Mouse (Mus musculus) 3T3-L1 (cell line): Measurements from ENCODE around the gene Rnaset2b.
"Not testable (repeated sequence)": the region's sequence is repeated elsewhere in the genome, so short reads cannot be mapped to it uniquely, and the experiment has no call there.

Experiments
- DNase-seq: peaks from one replicate; pipeline ENCODE4 v3.0.0-alpha.2; 2015; ENCODE audit warnings: low read depth, low spot score

Gene Rnaset2b

DNA sequence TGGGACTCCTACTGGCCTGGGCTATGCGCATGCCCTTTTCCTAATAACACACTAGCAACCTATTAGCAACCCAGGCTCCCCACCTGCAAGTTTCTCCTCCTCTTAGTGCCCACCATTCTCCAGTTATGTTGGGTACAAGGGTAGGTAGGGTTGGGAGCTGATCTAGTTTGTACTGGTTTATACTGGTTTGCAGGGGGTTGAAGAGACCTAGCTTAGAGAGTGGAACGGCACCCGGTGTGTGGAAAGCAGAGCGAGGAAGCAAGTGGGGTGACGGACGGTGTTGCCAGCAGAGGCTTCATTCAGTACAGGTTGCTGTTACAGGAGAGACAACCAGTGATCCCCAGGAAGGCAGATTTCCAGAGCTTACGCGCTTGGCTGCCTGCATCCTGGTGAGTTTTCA lies at the start of gene Rnaset2b:
Gene Rnaset2b (plus strand): TSS at position 301 of the 400 bp plus-strand sequence.
- DNase-seq = not testable (repeated sequence)

DNA sequence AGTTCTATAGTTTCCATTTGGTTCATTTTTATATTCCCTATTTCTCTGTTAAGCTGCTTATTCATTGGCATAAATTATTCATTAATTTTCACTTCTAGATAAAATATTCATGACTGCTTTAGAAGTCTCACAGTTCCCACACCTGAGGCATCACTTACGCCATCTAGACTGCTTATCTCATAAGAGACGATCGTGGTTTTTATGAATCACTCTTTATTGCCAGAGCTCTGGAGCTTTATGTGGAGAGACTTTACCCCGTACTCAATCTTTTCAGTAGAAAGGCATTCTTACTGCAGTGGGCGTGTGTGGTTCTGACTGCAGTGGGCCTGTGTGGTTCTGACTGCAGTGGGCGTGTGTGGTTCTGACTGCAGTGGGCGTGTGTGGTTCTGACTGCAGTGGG lies 38.8 kb upstream of the Rnaset2b start:
- not testable (repeated sequence) for DNase-seq

DNA sequence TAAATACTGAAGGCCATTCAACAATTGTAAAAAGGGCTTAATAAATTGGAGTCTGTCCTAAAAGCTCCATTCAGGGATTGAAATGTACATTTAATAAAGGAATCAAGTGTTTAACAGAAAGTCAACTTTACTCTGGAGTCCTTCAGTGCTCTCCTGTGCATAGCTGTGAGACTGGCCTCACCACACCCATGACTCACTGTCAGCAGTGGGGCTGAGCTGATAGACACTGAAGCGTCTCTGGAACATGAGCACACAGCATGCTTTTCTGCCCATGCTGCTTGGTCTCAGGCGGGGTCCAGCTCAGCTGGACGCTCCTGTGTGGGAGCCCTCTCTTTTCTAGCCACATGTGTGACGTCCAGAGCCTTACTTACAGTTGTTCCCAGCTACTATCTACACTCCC lies 27.9 kb upstream of the Rnaset2b start:
- not testable (repeated sequence) for DNase-seq

DNA sequence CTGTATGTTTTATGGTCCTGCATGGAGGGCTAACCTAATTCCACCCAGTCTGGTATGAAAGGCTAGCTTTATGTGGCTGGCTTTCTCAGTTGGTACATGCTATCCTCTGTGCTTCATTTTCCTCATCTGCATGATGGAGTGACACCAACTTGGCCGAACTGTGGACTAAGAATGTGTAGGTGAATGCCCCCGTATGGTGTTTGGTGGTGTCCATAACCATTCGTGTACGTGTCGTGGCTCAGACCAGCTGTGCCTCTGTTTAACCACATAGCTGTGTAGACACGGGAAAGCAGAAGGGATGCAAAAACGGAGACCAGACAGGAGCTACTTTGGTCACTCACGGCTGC lies 22.8 kb upstream of the Rnaset2b start:
- DNase-seq = not testable (repeated sequence)

DNA sequence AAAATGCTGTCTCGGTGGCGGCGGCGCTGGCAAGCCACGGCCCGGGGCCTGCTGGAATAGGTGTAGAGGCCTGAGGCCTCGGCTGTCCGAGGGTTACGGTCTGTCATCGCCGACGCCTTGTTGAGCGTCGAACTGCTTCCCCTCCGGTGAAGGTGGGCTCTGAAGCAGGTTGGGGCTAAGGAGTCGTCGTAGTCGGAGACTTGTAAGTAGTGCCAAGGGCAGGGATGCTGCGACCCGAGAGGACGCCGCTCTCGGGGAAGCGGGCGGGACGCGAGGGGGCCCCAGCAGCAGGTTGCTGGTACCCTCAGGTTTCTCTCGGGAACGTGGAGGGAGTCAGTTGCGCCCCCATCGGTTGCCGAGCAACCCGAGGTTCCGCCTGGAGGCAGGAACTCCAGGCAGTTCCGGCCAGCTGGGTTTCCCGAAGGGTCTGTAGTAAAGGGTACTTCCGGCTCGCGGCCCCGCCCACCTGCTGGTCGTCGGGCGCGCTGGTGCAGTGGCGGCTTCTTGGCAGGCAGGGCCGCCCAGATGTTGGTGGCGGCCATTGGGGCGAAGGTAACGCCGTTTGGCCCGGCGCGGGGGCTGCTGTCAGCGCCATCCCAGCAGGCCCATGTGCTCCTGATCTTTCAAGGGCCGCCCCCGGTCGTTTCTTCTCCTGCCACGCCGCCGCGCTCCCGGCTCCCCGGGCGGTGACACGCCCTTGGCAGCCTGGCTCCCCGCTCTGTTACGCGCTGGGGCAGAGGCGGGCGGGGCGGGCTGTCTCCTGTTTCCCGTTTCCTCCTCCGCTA lies 22.3 kb upstream of the Rnaset2b start, which contains the start of gene Rsph3b:
Gene Rsph3b (minus strand): TSS at position 699 of the 785 bp plus-strand sequence.
- DNase-seq = peak; percentile 75

DNA sequence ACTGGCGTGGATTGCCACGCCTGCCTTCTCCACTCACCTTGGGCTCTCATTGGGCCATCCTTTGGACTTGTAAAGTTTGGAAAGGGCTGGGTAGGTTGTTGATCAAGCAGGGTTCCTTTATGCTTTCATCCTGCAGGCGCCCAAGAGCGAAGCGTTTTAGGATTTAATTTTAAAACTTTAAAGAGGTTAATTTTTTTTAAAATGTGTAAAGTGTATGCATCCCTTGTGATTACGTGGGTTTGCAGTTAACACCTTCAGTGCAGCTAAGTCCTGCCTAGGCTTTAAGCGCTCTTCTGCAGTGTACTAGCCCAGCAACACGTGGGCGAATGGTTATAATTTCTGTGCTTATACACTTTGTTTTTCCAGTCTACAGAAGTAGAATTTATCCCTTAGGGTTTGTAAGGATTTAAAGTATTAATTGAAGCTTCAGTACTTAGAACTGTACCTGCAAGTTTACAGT lies 21.6 kb upstream of the Rnaset2b start:
- DNase-seq = not testable (repeated sequence)

DNA sequence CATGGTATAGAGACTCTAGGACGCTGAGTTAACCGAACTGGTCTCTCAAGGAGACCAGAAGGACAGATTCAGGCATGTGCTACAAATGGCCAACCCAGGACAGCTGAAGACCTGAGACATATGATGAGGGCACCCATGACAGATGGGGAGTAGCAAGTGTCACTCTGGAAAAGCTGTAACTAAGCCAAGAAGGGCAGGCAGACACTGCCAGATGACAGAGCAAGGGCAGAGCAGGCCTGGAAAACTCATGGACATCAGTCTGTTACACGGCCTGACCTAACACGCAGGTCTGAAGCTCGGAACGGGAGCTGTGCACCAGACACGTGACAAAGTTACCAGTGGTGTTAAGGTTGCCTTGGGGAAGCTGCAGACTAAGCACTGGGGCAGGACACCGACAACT lies 11.6 kb upstream of the Rnaset2b start:
- DNase-seq = not testable (repeated sequence)

DNA sequence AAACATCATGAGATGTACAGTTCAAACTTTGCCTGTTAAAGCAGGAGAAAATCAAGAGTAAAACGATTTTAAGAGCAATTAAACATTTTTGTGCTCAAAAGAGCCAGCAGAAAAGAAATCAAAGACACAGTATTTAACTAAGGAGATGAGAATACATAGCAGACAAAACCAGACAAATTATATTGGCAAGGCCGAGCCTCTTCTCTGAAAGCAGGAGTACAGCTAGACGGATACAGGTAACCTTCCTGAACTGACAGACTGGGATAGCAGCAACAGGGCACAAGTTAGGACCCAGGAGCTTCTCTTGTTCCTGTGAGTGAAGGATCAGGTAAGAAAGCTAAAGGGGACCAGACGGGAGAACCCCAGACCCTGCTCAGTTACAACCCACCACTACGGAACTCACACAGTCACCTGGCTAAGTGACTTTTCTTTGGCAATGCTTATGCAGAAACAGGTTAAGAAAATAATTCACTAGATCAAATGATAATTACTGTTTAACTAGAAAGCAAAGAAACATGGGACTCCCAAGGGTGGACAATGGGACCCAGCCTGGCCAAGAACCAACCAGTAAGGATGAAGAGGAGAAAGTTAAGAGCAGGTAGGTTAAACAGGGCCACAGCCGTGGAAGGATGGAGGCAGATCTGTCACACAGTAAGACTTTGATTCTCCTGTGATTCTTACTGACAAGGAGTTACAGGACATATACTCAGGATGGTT lies 10.7 kb upstream of the Rnaset2b start:
- not testable (repeated sequence) for DNase-seq

DNA sequence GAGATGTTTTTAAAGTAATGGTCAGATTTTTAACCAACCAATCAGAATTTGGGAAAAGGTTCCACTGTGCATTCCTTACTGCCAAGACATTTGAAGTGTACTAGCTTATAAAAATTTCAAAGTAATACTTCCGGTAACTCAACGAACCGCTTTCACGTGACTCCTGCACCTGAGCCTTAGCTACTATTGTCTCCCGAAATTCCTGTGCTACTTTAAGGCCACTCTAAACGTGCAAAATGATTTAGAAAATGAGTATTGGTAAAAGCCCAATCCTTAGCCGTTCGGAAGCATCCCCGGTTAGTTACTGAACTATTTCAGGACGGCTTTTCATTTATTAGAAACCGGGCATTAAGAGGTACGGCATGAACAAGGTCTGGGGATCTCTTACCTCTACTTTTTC lies 10.1 kb upstream of the Rnaset2b start:
- not testable (repeated sequence) for DNase-seq

DNA sequence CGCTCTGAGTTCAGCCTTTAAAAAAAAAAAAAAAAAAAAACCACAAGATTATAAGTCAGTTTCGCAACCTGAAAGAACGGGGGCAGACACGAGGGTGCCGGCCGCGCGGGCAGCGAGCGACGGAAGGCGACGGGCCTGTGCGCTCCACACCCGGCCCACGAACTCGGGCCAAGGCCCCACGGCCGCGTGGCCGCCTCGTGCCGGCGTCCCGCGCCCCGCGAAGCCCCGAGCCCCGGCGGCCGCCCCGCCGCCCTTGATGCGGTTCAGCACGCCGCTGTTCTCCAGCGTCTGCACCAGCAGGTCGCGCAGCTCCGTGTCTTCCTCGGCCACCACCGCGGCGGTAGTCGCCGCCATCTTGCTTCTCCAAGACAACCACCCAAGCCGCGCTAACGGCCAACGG lies 9.7 kb upstream of the Rnaset2b start, which contains the start of gene Tagap1:
Gene Tagap1 (minus strand): TSS at position 381 of the 400 bp plus-strand sequence.
- DNase-seq = not testable (repeated sequence)

DNA sequence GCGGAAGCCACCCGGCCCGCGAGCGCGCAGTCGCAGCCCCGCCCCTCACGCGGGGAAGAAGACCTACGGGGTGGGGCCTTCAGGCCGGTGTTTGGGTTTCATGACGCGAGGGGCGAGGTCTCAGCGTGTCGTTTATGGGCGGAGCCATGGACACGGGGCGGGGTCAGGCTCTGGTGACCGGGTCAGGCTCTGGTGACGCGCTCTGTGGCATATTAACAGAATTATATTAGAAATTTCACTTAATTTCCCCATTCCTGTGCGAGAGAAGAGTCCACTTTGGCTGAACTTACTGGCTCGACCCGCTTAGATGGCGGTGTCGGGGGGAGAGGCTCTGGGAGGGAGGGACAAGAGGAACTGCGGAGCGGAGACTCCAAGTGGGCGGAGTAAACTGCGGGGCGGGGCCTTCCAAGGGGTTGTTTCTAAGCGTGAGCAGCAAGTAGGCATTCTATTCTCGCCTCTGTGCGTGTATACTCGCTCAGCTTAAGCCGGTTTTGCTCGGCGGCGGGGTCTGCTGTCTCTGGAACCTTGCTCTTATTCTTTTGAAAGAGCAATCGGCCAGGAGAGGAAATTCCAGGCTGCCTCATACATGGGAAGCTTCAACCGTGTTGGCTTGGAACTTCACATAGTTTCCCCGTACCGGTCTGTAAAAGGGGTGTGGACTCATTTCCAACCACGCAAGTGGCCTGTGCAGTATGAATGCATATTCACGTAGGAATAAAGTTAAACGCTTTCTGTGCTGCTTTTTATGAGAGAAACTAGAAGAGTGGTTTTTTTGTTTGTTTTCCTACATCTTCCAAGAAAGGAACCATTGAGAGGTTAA lies 9.0 kb upstream of the Rnaset2b start:
- peak; percentile 17 for DNase-seq

DNA sequence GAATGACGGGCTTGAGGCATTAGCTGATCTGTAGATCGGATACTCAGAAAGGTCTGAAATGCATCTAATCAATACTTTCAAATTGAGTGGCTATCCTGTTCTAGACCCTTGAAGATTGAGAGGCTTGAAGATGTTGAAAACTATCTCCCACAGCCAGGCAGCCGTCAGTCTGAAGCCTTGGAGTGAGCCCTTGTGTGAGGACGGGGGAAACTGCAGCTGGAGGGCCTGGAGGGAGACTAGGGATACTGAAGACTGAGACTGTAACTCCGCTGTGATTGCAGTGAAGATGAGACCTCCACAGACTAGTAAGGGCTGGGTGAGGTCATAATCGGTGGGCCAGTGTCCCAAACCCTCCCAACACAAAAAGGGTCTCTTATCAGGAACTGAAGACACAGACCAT lies 8.1 kb upstream of the Rnaset2b start:
- not testable (repeated sequence) for DNase-seq

DNA sequence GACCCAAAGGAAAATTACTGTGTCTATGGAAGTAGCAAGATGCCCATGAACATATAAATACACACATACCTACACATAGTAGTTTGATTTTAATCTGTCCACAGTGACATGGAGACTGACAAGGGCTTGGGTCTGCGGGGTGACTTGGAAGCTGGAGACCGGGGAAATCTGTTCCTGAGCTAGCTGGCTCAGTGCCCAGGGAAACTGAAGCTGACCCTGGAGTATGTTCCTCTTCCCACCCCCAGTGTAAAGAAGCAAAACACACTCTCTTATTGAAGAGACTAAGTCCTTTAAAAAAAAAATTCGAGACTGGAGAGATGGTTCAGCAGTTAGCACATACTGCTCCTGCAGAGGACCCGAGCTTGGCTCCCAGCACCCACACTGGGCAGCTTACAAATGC lies 7.5 kb upstream of the Rnaset2b start:
- DNase-seq = not testable (repeated sequence)

DNA sequence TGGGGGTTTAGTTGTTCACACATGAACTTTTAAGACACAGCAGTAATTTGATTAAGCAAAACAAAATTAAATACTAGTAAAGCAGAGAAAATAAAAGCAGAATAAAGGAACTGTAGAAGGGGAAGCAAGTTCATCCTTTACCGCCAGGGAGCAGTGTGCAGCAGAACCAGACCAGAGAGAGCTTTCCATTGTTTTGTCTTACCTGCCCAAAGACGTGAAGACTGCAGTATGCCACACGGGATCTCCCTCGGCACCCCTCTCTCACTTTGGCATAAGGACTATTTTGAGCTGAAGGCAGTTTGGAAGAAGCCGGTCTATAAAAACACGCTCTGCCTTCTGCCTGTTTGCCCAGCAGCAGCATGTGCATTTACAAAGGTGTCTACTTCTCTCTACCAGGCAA lies 5.1 kb upstream of the Rnaset2b start:
- peak; percentile 49 for DNase-seq

DNA sequence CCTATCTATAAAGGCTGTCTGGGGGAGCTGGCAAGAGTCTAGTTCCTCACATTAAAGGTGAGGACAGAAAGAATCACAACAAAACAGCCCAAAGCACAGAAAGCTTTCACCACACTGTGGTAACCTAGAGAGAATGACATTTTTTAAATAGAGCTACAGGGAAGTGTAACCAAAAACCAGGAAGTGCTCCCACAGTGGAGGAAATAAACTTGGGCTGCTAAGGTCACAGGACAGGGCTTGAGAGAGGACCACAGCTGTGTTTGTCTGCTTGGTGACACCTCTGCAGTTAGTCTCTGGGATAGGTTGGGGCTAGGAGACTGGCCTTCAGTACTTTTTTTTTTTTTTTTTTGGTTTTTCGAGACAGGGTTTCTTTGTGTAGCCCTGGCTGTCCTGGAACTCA lies 2.8 kb upstream of the Rnaset2b start:
- not testable (repeated sequence) for DNase-seq

DNA sequence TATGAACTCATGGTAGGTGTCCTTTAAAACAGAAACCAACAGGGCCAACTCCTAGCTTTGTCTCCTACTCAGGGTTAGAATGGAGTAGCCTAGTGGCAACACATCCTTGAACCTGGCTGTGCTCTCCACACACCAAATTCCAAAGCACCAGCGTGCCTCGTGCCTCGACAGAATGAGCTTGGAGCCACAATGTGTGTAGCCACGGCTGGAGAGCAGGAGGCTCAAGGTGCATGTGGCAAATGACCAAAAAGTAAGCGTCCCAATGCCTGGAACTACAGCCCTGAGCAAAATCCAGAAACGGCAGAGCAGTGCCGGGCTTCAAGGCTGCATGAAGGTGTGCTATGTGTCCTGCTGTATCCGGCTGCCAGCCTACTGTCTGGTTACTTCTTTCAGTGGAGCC lies 804 bp downstream of the Rnaset2b start:
- DNase-seq = not testable (repeated sequence)

DNA sequence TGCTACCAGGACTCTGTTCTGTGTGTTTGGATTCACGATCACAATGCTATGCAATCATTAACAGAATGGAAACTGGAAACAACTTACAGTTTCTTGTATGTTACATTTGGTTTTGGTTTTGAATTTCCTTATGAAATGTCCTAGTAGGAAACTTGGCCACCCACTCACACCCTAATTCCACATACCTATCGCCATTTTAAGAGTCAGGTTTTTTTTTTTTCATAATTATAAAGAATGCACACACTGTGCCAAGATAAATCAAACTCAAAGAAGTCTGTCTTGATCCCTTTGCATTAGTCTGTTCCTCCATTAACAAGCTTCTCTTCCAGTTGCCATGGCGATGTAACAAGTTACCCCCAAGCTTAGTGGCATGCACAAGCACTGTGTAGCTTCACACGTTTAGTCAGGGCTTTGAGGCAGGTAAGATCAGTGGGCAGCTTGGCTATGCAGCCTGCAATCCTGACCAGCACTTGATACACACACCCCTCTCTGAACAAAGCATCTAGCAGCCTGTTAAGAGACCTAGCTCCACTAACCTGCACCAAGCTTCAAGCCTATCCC lies 2.5 kb downstream of the Rnaset2b start:
- not testable (repeated sequence) for DNase-seq

DNA sequence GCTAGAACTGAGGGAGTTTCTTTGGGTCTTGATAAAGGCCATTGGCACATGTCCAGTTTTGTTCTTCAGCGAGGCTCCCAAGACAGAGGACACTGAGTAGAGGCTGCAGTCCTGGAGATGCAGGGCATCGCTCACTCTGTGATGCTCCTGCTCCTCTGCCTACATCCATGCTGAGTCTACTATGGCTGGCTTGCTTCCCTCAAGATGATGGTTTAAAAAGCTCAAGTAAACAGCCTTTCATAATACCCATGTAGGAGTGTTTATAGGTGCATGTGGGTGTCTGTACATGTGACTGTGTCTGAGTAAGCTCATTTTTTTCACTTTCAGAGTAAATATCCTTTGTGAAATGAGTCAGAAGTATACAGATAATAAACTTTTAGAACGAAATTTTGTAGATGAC lies 4.6 kb downstream of the Rnaset2b start:
- DNase-seq = not testable (repeated sequence)

DNA sequence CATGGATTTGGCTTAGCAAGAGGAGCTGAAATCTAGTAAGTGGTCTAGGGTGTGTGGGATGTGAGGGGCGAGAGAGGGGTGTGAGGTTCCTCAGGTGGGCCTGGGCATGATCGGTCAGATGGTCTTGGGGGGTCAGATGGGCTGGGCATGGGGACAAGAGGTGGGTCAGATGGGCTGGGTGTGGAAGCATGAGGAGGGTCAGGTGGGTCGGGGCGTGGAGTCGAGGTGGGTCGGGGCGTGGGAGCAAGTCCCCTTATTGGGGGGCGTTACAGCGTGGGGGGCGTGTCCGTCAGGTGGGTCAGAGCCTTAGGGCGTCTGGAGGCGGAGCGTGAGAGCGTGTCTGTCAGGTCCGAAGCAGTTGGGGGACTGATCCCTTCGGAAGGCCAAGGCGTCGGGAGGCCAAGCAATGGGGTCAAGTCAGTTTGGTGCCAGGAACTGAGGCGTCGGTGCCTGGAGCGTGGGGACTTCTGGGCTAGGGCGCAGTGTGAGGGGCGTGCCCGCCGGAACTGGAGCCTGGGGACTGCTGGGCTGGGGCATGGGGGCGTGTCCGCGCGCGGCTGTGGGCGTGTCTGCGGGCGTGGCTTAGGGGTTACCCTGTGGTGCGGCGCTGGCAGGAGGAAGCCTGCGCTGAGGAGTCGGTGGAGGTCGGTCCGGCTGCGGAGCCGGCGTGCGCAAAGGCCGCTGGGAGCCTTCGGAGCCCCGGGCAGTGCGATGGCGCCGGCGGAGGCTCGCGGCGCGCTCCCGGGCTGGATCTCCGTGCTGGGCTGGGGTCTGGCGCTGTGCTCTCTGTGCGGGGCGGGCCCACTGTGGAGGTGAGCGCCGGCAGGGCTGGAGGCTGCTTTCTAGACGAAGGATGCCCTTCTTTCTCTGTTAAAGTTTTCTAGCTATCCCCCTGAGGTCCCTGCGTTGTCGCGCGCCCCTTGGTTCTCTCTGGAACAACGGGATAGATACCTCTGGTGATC lies 8.1 kb downstream of the Rnaset2b start, which contains the start of gene Gm49721:
Gene Gm49721 (plus strand): TSS at position 618 of the 962 bp plus-strand sequence.
- peak; percentile 15 for DNase-seq

DNA sequence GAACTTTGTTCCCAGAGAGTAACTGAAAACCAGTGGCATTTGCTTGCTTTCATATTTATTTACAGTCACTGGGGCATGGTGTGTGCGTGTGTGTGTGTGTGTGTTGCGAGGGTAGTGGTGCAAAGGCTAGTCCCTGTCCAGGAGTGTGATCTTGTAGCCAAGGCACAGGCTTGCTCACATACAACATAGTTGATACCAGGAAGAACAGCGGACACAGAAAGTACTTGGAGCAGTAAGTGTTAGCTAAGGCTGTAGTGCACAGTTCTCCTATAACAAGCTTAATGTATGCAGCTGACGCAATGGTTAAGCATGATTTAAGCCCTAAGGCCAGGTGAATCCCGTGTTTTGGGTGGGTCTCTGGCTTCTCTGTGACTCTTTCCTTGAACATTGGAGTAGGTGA lies 8.9 kb downstream of the Rnaset2b start:
- DNase-seq = peak; percentile 16
